Mouse (Mus musculus) heart, embryonic 12.5 days (tissue): Measurements from ENCODE around the gene Nes. TPM values are rescaled to one million over a fixed set of nuclear protein-coding genes. Genes with fewer than 3 reads are reported as not detected.

Experiments used
- ATAC-seq: fragments of 200-750 bp; cut with Nextera tagmentation; 2 replicates; pipeline ENCODE4 v1.8.0; 2017; ENCODE audit warnings: moderate TSS enrichment, moderate library complexity; ENCODE audit not compliant: insufficient number of reproducible peaks, low FRiP score
- H3K27ac ChIP-seq: fragments of 300-500 bp; sonication (generic); 2 replicates; pipeline ENCODE4 v1.5.1; 2016; ENCODE audit warnings: mild to moderate bottlenecking, moderate library complexity; ENCODE audit not compliant: poor library complexity, severe bottlenecking
- H3K27me3 ChIP-seq: fragments of 300-500 bp; sonication (generic); replicated peaks from 2 replicates; pipeline ENCODE4 v1.6.1; 2016; ENCODE audit warnings: mild to moderate bottlenecking, moderate library complexity
- H3K36me3 ChIP-seq: fragments of 300-500 bp; sonication (generic); 2 replicates; pipeline ENCODE4 v1.6.1; 2016; ENCODE audit warnings: mild to moderate bottlenecking, moderate library complexity
- H3K4me1 ChIP-seq: fragments of 300-500 bp; sonication (generic); replicated peaks from 2 replicates; pipeline ENCODE4 v1.6.1; 2016; ENCODE audit warnings: mild to moderate bottlenecking
- H3K4me2 ChIP-seq: fragments of 300-500 bp; sonication (generic); 2 replicates; pipeline ENCODE4 v1.6.1; 2016; ENCODE audit warnings: mild to moderate bottlenecking, moderate library complexity
- H3K4me3 ChIP-seq: fragments of 300-500 bp; sonication (generic); 2 replicates; pipeline ENCODE4 v1.5.1; 2016; ENCODE audit warnings: mild to moderate bottlenecking
- H3K9ac ChIP-seq: fragments of 300-500 bp; sonication (generic); 2 replicates; pipeline ENCODE4 v1.6.1; 2016; ENCODE audit warnings: mild to moderate bottlenecking, moderate library complexity
- H3K9me3 ChIP-seq: fragments of 300-500 bp; sonication (generic); replicated peaks from 2 replicates; pipeline ENCODE4 v1.6.1; 2016; ENCODE audit warnings: mild to moderate bottlenecking, moderate library complexity
- WGBS: fragments of 180-500 bp; shearing (Covaris S2); methylation state at CpG from one replicate; pipeline ENCODE4 v1.1.7; 2016; 5-methylcytosine and 5-hydroxymethylcytosine counted together
- polyA plus RNA-seq: library from polyadenylated mRNA; unstranded; fragments of >200 nt; fragmentation: Nextera tagmentation; extraction: Ambion mirVana; gene quantifications from 2 replicates; pipeline ENCODE4 v1.2.1, GENCODE M21; 2016

Gene Nes
- polyA plus RNA-seq, 1 experiment from 2014 or later, result 34.6 TPM

DNA sequence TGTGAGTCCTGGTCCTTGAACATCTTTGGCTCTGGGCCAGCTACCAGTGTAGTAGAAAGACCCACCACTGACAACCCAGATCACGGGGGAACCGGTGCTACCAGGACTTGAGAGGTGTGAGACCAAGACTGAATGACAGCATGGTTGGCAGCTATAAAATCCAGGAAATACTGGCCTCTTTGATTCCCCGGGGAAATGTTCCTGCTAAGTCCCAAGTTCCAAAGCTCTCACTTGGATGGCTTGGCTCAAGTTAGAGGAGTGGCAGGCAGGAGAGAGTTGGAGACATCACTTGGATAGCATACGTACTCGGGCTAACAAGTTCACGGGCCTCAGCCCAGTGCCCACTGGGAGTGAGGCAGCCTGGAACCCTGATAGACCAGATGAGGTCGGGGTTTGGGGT lies 27.3 kb upstream of the Nes start:
- Histone ChIP-seq H3K27me3 (peaks cover 37% of the 10 kb centered on the region), H3K4me1 (peaks cover 43% of the 10 kb centered on the region), H3K27ac (no peak overlapping the region), H3K4me2 (no peak overlapping the region), H3K9ac (no peak overlapping the region), H3K9me3 (no peaks in the 10 kb centered on the region), H3K36me3 (peaks cover 42% of the 10 kb centered on the region), H3K4me3 (no peak overlapping the region)
- WGBS, result 70% methylated on average over 7 of the region's 7 CpGs
- no peak for ATAC-seq

DNA sequence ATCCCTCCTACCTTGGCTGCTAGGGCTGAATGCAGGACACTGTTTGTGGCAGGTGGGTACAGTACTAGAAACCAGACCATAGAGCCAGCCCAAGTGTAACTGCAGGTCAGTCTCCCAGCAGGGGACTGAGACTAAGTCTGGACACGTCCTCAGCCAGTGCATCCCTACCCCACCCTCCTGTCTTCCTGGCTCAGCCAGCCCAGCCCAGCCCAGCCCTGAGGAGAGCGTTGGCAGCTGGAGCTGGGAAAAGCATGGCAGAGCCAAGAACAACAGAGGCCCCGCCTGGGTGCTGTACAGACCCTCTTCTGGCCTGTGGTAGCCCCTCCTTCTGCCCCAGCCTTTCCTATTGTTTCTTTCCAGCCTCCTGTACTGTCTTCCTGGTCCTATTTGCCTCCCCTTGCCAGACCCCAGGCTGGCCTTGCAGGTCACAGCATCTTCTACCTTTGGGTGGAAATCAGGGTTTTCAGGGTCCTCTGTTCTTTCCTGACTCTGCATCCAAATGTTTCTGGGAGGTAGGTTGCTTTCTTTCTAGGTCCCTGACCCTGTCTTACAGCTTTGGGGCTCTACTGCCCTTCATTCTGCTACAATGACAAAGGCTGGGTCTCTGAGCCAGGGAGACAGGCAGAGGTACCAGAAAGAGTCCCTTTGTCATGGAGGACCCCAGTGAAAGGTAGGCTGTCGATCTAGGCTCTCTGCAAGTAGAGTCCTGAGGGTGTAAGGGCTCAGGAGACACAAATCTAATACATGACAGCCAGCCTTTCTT lies 25.9 kb upstream of the Nes start:
- 27% methylated on average over 4 of the region's 4 CpGs for WGBS
- Histone ChIP-seq H3K9me3 (no peaks in the 10 kb centered on the region), H3K4me2 (peak overlapping the region; percentile 4; the same call in 1 of the 2 replicates), H3K4me1 (peaks cover 55% of the 10 kb centered on the region), H3K36me3 (peaks cover 27% of the 10 kb centered on the region), H3K4me3 (no peak overlapping the region), H3K27me3 (peaks cover 51% of the 10 kb centered on the region), H3K27ac (peak overlapping the region; percentile 39; the same call in 1 of the 2 replicates), H3K9ac (no peak overlapping the region)
- ATAC-seq, result peak; percentile 81

DNA sequence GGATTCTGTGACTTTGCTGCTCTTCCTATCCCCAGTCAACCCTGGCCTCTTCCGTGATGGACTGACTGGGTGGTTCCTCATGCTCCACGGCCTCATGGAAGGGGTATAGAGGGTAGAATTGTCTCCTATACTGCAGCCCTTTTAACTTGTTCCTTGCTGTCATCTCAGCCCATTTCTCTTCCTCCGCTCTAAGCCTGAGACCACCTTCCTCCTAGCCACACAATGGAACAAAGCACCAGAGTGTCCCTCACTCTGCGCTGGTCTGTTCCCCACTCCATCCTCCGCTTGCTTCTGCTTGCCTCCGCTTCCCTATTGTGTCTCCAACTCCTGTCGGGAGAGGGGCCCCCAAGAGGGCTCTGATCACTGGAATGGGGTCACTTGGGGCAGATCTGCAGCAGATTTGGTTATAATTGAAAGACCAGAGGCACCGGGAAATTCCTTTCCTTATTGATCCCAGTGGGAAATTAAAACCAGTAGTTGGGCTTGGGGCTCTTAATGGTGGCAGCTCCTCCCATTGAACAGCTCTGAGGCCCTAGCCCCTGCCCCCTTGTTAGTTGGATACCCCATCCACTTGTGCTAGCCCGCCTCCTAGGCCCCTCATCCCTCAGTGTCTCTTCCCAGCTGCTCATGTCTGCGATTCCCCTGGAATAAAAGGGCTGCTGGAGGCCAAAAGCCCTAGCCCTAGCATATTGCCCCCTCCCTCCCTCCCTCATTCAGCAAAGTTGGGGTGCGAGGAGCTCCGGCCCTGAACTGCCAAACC lies 24.9 kb upstream of the Nes start:
- H3K4me2 ChIP-seq, result no peak overlapping the region
- H3K9ac ChIP-seq, result no peak overlapping the region
- H3K27ac ChIP-seq, result no peak overlapping the region
- peaks cover 20% of the 10 kb centered on the region for H3K36me3 ChIP-seq
- 43% methylated on average over 12 of the region's 12 CpGs for WGBS
- peaks cover 60% of the 10 kb centered on the region for H3K27me3 ChIP-seq
- ATAC-seq, result no peak
- H3K4me3 ChIP-seq, result no peak overlapping the region
- no peaks in the 10 kb centered on the region for H3K9me3 ChIP-seq
- peaks cover 60% of the 10 kb centered on the region for H3K4me1 ChIP-seq

- Histone ChIP-seq H3K4me3 (no peak overlapping the region), H3K27me3 (peaks cover 66% of the 10 kb centered on the region), H3K4me1 (peaks cover 60% of the 10 kb centered on the region), H3K9ac (no peak overlapping the region), H3K4me2 (peak overlapping the region; percentile 79; the same call in 1 of the 2 replicates), H3K27ac (no peak overlapping the region), H3K9me3 (no peaks in the 10 kb centered on the region), H3K36me3 (peaks cover 14% of the 10 kb centered on the region)
- WGBS, result 54% methylated on average over 1 of the region's 1 CpGs
- no peak for ATAC-seq
Measured at GRCm38 (mm10) chr3:87946541-87946860, 24.4 kb upstream of the Nes start.

DNA sequence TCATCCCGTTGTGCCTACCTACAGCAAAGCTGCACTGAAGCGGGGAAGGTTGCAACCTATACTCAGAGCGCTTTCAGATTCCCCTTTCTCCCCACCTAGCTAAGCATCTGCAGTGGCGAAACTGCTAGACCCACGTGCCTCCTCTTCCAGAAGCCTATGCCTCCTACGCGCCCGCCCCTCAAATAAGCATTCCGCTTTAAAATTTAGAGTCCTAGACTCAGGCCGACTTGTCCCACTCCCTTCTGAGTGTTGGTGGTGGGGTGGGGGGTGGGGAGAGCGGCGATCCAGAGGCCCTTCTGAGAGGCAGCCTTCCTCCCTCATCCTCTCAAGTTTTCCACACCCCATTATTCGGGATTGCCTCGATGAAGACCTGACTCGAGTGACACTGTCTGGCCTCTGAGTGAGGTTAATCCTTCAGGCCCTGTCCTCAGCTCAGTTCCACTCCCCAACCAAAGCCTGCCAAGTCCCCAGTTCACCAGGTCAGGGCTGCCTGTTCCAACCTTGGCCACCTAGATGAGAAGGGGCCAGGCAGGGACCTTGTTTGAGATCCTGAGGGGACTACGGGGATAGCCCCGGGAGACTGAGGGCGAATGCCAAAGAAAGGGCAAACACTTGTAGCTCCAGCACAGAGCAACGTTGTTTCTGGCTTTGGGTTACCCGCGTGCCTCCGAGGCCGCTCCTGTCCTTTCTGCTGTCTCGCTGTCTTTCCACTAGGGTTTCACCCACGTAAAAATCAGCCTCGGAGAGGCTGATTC lies 23.6 kb upstream of the Nes start:
- H3K9me3 ChIP-seq, result no peaks in the 10 kb centered on the region
- peaks cover 70% of the 10 kb centered on the region for H3K27me3 ChIP-seq
- peaks cover 67% of the 10 kb centered on the region for H3K4me1 ChIP-seq
- 5% methylated on average over 26 of the region's 26 CpGs for WGBS
- peak overlapping the region; percentile 74 for H3K9ac ChIP-seq
- H3K4me3 ChIP-seq, result peak overlapping the region; percentile 44
- peak overlapping the region; percentile 79 for H3K4me2 ChIP-seq
- no peak overlapping the region for H3K27ac ChIP-seq
- H3K36me3 ChIP-seq, result peaks cover 7% of the 10 kb centered on the region
- ATAC-seq, result no peak

DNA sequence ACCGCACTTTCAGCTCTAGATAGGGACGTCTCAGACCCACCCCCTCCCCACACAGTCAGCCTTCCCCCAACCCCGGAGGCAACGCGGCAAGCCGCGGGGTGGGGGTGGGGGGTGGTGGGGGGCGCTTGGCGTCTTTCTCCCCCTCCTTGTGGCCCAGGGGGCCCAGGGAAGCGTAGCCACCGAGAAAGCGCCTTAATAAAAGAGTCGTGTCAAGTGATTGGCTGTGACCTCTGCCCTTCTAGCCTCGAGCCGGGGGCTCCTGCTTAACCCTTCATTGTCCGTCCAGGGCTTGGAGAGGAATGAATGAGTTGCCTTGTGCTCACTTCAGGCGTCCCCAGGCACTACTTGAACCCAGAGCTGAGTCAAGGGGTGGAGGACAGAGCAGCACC lies 23.1 kb upstream of the Nes start:
- H3K27me3 ChIP-seq, result peaks cover 70% of the 10 kb centered on the region
- 0% methylated on average over 17 of the region's 17 CpGs for WGBS

DNA sequence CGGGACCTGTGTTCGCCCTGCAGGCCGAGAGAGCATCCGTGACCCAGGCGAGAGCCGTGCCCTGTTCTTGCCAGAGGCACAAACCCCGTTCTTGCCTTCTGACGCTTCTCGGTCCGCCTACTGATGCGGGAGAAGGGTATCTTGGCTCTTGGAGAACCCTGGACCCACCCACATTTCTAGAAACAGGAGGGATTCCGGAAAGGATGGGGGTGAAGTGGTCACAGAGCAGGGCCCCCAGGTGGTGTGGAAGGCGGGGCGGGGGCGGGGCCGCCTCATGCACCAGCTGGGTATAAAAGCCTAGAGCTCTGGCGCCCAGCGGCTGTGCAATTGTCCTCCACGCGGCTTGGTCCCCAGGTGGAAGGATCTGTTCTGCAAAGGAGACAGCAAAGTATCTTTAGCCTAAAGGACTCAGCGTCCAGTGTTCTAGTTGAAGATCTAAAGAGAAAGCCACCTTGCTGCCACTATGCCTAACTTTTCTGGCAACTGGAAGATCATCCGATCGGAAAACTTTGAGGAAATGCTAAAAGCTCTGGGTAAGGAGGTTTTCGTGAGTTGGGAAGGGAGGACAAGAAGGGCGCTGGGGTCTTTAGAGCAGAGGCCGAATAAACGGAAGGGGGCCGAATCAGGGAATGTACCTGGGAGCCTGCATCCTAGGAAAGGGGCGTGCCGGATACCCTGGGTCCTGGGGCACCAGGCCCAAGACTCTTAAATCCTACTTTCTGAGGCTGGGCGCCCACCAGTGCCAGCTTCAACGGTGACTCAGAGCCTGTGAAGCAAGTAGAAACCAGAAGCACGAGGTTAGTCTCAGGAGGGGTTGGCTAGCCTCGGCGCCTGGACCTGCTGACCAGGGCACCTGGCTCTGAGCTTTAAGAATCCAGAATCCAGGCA lies 22.3 kb upstream of the Nes start, which contains the start of gene Crabp2:
Crabp2 (plus strand) TSS at position 289 of the 888 bp plus-strand sequence.
- Histone ChIP-seq H3K9me3 (no peaks in the 10 kb centered on the region), H3K4me1 (peaks cover 76% of the 10 kb centered on the region), H3K9ac (peak within 1 kb of the TSS; percentile 74), H3K4me3 (peak within 1 kb of the TSS; percentile 44), H3K27me3 (peaks cover 70% of the 10 kb centered on the region), H3K4me2 (peak within 1 kb of the TSS; percentile 79), H3K27ac (no peak within 1 kb of the TSS), H3K36me3 (no peaks in the 10 kb centered on the region)
- 2% methylated on average over 35 of the region's 35 CpGs for WGBS
- ATAC-seq, result no peak

More for the DNA sequence above, 23.1 kb upstream of the Nes start:
- Histone ChIP-seq H3K4me2 (peak overlapping the region; percentile 79), H3K9me3 (no peaks in the 10 kb centered on the region), H3K9ac (peak overlapping the region; percentile 74), H3K4me3 (peak overlapping the region; percentile 44), H3K27ac (no peak overlapping the region), H3K36me3 (0 out of 2 replicates have a peak, but pooled peaks cover 2% of the 10 kb centered on the region), H3K4me1 (peaks cover 73% of the 10 kb centered on the region)
- ATAC-seq, result no peak

GRCm38 (mm10) chr3:87949266-87949954 lies 21.5 kb upstream of the Nes start:
- H3K9me3 ChIP-seq, result no peaks in the 10 kb centered on the region
- no peak overlapping the region for H3K9ac ChIP-seq
- H3K27me3 ChIP-seq, result peaks cover 70% of the 10 kb centered on the region
- peak overlapping the region; percentile 44; the same call in 1 of the 2 replicates for H3K4me3 ChIP-seq
- ATAC-seq, result no peak; the same call in 1 of the 2 replicates
- peak overlapping the region; percentile 79 for H3K4me2 ChIP-seq
- no peaks in the 10 kb centered on the region for H3K36me3 ChIP-seq
- no peak overlapping the region for H3K27ac ChIP-seq
- H3K4me1 ChIP-seq, result peaks cover 74% of the 10 kb centered on the region
- WGBS, result 15% methylated on average over 16 of the region's 16 CpGs

- no peaks in the 10 kb centered on the region for H3K9me3 ChIP-seq
- H3K4me3 ChIP-seq, result no peak overlapping the region
- peaks cover 69% of the 10 kb centered on the region for H3K27me3 ChIP-seq
- 18% methylated on average over 13 of the region's 13 CpGs for WGBS
- H3K9ac ChIP-seq, result no peak overlapping the region
- no peak for ATAC-seq
- H3K27ac ChIP-seq, result no peak overlapping the region
- H3K36me3 ChIP-seq, result no peaks in the 10 kb centered on the region
- H3K4me2 ChIP-seq, result no peak overlapping the region
- H3K4me1 ChIP-seq, result peaks cover 67% of the 10 kb centered on the region
Measured at GRCm38 (mm10) chr3:87949955-87950515, 20.8 kb upstream of the Nes start.
